Mouse (Mus musculus): Measurements from ENCODE around the gene Egr4.

Gene Egr4

DNA sequence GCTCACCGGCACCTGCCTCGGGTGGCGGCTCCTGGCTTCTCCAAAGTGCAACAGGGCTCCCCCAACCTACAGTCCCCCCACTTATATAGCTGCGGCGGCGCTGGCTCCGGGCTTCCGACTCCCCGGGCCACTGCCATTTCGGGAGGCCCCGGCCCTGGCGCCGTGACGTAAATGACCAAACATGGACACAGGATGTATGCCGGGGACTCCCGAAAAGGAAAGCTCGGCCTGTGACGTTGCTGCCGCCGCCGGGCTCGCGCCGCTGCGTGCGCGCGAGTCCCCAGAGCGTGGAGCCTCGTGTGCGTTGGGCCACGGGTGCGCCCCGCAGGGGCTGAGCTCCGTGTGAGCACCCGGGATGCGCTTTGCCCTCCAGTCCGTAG, at the start of gene Egr4:
TSS of gene Egr4 (minus strand) at position 59 of the 380 bp plus-strand sequence.
- DNase-seq (ENCODE audit: low spot score in 2 of 2): peak; percentile 87 to 88

DNA sequence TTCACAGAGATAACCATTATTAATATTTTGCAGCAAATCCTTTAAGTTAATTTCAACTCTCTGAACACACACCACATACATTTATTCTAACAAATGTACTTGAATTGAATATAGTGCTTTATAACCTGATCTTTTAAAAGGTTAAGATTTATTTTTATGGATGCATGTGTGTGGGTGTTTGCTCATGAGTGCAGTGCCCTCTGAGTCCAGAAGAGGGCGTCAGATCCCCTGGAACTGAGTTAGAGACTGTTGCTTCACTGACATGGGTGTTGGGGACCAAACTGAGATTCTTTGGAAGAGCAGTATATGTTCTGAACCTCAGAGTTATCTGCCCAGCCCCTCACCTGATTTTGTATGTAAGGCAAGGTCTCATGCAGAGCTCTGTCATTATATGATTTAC, 49.0 kb upstream of the Egr4 start:
- DNase-seq (ENCODE audit: low spot score in 2 of 2): no peak

DNA sequence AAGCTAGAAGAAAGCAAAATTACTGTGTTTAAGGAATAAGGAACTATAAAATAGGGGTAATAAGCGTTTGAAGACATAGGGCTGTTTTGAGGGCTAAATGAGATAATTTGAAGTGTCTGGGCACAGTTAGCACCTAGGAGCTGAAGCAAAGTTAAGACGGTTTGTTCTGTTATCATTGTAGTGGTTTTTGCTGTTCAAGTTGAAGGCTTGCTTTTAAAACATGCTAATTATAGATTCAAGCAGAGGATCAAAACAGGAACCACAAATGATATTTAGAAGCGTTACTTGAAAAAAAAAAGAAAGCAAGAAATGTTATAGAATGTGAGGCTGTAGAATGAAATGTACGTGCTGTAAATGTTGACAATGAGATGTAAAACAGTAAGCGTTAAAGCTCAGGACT, 34.3 kb upstream of the Egr4 start:
- DNase-seq (ENCODE audit: low spot score in 2 of 2): no peak

DNA sequence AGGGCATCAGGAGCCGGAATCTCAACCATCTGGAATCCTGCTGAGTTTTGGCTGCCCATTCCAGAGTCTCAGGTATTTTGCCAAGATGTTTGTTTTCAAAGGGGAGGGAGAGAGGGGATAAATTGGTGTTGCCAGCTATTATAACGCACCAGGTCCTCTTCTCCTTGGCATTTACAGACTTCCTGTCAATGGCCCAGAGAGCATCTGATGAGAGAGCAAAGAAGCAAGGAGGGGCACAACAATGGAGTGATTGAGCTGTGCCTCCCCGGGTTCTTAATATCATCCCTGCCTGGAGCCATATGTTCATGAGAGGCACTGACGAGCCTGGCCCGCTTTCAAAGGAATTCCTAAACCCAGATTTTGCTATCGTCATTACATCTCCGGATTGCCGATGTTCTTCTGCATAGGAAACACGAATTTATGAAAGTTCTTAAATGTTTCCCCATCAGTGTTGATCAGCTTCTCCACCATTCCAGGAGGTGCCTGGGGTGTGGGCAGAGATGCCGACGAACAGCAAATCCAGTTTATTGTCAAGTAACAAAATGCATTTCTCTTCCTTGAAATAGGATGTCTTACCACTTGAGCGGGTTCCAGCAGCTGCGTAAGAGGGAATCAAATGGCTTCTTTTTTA, 31.0 kb upstream of the Egr4 start:
- DNase-seq (ENCODE audit: low spot score in 2 of 2): peak; percentile 19 to 28

DNA sequence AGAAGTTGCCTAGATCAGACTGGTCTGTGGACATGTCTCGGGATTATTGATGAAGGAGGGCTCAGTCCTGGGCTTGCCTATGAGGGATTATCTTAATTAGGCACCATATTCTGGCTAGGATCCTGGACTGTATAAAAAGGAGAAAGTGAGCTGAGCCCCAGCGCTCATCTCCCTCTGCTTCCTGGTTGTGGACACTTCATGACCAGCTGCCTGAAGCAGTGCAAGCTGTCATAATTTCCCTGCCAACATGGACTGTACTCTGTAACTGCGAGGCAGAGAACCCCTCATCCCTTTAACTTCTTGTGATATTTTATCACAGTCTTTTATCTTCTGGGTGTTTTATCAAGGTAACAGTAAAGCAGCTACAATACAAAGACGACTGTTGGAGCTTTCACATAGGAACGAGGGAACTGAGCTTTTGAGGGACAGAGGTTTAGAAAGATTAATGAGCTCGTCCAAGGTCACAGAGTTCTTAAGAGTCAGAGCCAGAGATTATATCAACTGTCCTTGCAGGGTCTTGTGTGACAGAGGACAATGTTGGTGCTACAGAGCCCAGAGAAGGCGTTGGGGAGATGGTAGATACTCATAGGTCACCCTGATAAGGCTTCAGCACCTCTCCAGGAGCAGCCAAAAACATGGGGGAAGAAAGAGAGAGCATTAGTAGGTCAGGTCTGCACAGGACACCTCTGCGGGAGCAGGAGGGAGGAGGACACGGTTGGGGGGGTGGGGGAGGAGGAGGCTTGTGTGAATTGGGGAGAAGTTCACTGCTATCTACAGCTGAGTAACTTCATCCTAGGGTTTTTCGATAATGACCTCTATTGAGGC, 30.2 kb upstream of the Egr4 start:
- DNase-seq (ENCODE audit: low spot score in 2 of 2): no peak

DNA sequence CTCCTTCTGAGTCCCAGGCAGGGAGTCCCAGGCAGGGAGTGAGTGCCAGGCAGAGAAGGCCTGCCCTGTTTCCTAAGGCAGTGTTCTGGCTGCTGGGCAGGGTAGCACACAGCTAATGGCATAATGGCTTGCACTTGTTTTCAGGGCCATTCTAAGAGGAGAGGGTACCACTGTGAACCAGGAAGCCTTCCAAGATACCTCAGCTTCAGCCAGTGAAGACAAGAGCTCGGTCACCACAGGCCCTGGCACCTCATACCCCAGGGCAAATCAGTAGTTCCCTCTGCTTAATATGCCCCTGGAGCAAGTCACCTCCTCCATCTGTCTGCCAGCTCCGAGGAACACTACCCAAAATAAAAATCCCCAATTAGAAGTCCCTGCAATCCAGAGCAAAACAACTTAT, 9.4 kb upstream of the Egr4 start:
- peak in 1 of 2 experiments; percentile 34 for DNase-seq (ENCODE audit: low spot score in 2 of 2)

DNA sequence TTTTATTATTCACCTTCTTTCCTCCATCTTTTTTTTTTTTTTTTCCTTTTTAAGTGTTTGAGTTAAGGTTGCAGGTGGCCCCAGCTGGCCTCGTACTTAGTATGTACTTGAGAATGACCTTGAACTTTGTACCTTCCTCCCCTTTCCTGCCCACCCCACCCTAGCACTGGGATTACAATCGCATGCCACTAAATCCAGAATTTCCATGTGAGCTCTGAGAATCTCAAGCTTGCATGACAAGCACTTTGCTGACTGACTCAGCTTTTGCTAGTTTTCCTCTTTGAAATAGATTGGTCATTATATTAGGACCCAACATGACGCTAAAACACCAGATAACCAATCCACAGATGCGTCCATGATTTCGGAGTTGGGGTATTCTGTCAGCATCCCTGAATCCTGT, 8.6 kb upstream of the Egr4 start:
- no peak for DNase-seq (ENCODE audit: low spot score in 2 of 2)

DNA sequence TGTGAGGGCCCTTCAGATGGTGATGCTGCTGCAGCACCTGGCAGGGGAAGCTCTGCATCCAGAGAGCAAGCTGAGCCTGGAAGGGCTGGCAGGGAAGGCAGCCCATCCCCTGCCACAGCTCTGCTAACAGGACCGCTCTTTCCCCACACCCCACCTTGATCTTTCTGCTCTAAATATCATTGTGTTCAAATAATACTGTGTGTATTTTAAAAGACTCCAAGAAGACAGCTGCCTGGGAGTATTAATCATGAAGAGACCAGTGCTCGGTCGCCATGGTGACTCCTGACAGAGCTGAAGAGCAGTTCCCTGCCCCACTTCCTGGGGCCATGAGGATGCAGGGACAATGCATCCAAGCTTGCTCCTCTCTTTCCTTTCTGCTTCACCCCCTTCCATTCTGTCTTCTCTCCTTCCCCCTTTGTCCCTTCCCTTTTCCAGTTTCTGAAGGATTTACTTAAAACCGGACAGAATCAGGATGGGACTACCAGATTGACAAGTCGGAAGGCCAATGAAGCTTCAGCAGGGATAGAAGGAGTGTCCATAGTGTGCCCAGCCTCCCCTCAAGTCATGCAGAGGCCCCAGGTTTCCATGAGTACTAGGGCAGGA, 4.8 kb upstream of the Egr4 start:
- peak in 1 of 2 experiments; percentile 27 for DNase-seq (ENCODE audit: low spot score in 2 of 2)

DNA sequence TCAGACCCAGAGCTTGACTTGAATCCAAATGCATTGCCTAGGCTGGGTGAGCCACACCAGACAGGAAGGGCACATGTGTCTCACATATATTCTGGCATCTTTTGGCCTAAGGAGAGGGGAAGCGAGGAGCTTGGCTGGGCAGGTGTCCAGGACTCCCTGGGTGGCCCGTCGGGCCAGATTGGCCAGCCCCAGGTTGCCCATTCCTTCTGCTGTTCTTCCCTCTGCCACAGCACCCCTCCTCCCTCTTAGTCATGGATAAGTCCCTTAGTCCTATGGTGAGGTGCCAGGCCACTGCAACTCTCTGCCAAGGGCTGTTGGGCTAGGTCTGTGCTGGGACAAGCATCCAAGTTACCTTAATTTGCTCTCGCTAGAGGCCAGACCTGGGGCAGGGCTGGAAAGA, 2.6 kb upstream of the Egr4 start:
- no peak for DNase-seq (ENCODE audit: low spot score in 2 of 2)

DNA sequence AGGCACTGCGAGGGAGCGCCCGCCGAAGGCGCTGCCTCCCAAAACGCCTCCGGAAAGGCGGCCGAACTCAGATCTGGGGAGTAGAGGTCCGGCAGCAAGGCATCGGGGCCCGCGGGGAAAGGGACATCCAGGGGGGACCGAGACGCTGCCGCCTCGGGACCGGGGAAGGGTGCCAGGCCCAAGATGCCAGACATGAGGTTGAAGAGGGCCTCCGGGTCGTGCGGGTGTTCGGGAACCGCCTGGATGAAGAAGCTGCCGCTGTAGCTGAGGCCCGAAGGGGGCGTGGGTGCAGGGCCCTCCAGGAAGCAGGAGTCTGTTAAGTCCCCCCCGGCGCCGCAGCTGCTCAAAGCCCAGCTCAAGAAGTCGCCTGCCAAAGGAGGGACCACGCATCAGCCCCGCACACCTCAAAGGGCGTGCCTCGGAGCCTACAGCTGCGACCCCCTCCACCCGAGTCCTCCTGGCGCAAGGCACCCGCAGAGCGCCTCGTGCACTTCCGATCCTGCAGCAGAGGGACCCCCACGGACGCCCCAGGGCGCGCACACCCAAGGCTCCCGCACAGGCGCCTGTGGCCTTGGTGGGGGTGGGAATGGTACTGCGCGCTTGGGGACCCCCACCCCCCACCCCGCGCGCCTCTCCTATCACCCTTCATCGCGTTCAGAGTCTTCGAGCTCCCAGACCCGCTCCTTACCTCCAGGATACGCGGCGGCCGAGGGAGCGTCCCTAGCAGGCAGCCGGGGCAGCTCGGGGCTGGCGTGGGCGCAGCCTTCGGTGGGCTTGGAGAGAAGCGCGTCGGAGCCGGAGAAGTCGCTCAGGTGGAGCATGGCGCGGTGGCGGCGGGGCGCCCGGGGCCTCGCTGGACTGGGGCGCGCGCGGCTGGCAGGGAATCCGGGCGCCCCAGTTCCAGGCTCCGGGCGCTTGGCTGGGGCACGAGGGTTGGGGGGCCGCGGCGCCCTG, 535 bp downstream of the Egr4 start:
- peak in 1 of 2 experiments; percentile 41 for DNase-seq (ENCODE audit: low spot score in 2 of 2)

DNA sequence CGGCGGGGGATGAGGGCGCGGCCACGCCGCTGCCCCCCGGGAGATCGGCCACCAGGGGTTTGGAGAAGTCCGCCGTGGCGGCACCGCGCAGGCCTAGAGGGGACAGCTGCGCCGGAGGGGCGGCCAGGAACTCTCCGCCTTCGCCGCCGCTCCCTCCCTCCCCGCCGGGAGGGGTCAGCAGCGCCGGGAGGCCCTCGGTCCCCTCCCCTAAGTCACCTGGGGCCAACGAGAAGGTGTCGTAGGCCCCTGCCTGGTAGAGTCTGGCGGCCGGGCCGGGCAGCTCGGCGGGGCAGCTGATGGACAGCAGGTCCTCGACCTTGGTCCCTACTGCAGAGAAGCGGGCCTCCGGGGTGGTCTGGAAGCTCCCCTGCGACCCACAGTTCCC, 1.3 kb downstream of the Egr4 start:
- no peak for DNase-seq (ENCODE audit: low spot score in 2 of 2)

DNA sequence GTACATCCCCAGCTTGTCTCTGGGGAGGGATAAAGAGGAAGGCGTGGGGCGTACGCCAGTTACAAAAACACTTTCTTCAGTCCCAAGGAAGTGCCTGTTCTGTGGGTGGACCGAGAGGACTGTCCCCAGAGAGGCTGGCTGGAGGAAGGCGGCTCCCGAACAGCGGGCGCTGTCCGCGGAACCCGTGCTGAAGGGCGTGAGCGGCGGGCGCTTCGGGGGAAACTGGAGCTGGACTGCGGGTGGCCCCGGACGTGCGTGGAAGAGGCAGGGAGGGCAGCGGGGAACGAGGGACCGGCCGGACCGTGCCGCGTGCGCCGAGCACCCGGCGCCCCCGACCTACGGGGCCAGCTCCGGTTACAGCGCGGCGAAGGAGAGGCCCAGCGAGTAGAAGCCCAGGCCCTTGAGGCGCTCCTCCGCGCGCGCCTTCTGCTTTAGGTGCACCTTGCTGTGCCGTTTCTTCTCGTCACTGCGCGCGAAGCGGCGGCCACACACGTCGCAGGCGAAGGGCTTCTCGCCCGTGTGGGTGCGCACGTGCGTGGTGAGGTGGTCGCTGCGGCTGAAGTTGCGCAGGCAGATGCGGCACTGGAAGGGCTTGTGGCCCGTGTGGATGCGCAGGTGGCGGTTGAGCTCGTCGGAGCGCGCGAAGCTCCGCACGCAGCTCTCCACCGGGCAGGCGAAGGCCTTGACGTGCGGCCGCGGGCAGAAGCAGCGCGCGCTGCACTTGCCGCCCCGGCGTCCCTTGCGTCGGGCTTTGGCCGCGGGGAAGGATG, 1.9 kb downstream of the Egr4 start:
- DNase-seq (ENCODE audit: low spot score in 2 of 2): peak in 1 of 2 experiments; percentile 31

DNA sequence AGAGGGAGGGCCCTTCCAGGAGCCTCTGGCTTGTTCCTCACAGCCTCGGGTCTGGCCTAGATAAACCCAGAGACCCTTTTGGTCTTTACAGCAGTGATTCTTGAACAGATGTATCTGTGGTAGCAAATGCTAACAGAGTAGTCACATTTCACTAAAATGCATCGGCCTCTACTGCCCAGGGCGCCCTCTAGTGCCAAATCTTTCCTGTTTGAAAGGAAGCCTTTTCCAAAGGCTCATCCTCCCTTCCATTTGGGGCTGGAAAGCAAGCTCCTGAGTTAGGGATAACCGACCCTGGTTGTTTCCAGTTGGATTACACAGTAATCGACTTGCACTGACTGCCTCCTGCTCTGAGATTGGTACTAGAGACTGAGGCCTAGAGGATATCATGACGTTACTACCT, 2.9 kb downstream of the Egr4 start:
- DNase-seq (ENCODE audit: low spot score in 2 of 2): peak; percentile 42 to 67

DNA sequence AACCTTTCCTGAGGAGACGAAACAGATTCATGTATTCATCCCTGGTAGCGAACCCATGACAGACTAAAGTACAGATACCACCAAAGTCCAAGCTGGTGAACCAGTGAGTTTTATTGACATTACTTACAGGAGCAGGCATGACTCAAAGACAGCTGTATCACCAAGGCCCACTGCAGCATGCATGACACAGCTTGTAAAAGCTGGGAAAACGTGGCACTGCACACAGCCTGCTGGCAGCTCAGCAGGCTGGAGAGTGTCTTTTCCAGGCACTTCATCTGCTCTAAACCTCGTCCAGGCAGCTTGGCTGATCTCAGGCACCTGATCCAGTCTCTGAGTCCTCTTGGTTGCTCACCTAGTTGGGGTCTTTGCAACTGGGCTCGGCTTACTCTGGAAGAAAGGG, 4.8 kb downstream of the Egr4 start:
- DNase-seq (ENCODE audit: low spot score in 2 of 2): no peak

DNA sequence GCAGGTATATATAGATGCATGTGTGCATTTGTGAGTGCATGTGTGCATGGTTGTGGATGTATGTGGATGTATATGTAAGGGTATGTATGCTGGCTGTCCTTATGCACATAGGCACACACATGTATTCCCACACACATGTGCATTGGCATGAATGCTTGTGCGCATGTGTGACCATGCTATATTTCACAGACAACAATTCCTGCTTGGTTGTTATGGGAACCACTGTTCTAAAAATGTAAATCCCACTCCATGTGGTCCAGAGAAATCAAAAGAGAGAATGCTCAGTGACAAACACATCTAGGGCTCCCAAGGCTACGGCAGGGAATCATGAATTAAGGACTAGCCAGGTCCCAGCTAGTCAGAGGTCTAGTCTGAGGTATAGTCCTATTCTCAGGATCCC, 8.5 kb downstream of the Egr4 start:
- no peak for DNase-seq (ENCODE audit: low spot score in 2 of 2)

DNA sequence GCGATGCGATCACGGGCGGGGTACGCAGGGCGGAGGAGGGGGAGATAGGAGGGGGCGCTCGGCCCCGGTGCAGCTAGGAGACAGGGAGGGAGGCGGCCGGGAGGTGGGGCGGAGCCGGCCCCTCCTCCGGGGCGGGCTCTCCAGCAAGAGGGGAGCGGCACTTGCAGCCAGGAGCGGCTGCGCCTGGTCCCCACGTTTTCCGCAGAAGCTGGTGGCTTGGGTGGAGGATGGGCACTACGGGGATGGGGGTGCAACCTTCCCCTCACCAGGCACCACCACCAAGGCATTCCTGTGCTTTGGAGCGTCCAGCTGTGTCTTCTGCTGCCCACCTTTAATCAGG, 10.5 kb downstream of the Egr4 start, which contains the start of gene Fbxo41:
TSS of gene Fbxo41 (minus strand) at position 84 of the 340 bp plus-strand sequence.
- DNase-seq (ENCODE audit: low spot score in 2 of 2): peak; percentile 73 to 78

DNA sequence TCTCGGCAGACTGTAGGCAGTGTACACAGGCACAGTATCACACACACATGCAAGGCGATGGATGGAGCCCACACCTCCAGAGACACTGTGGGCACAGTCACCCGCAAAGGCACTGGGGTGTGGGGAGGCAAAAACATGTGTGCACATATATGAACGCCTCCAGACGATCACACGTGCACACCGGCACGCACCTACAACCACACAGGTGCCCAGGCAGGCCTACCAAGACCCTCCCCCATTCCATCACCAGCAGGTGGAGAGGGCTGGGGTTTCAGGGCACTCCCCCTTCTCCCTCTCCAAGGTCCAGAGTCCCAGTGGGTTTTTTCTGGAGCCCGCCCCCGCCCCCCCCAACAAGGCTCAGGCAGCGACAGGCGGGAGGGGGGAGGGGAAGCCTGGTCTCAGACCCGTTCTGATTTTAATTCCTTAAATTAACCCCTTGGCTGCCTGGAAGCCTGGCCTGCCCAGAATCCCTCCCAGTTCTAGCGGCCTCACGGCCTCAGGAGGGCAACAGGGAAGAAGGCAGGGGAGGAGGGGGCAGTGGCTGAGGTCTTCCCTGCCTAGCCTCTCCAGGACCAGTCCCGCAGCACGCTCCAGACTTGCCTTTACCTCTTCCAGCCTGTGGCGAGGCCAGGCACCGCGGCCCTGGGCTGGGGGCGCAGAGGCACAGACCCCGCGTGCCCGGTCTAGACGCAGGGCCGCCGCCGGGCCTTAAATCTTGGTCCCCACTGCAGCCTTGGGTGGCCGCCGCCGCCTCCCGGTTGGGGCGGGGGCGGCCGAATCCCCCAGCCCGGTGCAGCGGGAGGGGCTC, 11.1 kb downstream of the Egr4 start:
- DNase-seq (ENCODE audit: low spot score in 2 of 2): peak; percentile 29 to 48

DNA sequence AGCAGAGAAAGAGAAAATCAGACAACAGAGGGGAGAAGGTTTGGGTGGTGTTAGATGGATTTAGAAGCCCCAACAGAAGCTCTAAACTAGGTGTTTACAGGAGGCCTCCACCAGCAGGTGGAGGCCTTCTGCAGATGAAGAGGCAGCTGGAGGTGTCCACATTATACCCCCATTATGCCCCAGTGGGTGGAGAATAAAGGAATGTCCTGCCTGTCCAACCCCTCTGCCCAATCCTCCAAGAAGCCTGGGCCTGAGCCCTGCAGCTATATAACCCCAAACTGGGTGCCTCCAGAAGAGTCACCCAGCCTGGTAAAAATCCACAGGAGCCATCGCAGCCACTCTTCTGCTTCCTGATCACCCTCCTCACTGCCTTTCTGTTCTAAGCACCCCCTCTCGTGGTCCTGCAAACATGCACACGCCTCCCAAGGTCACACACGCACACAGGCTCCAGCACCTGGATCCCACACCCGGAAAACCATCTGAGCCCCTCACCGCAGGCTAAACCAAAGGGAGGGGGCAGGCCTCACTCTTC, 11.8 kb downstream of the Egr4 start:
- DNase-seq (ENCODE audit: low spot score in 2 of 2): no peak

DNA sequence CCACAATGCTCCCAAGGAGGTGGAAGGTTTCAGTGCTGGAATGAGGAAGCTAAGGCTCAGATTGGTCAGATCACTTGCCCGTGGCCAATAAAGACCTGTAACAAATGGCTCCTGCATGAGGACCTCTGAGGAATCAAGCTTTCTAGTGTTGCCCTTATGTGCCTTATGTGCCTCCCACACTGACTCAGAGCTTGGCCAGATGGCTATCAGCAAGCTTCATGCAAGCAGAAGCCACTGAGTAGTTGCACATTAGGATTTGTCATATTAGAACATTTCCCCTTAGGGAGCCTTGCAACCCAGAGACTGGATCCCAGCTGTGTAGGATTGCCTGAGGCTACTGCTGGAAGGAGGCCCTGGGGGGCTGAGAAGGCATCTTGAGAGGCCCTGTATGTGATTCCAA, 13.0 kb downstream of the Egr4 start:
- DNase-seq (ENCODE audit: low spot score in 2 of 2): no peak

DNA sequence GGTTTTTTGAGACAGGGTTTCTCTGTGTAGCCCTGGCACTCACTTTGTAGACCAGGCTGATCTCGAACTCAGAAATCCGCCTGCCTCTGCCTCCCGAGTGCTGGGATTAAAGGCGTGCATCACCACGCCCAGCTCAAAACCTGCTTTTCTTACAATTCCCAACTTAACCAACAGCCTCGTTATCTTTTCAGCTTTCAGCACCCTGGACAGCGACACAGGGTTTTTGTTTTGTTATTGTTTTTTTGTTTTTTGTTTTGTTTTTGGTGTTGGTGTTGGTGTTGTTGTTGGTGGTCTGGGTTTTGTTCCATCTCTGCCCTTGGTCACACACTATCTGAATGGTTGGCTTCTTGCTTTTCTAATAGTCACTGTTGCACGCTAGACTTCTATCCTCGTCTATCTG, 15.2 kb downstream of the Egr4 start:
- DNase-seq (ENCODE audit: low spot score in 2 of 2): no peak

Measured in frontal cortex, postnatal 10 days (tissue).